Mouse (Mus musculus) kidney, postnatal 25 days (tissue): Measurements from ENCODE around the gene Paxbp1.

Source experiments
- DNase-seq, 2 experiments: peaks; one replicate each; pipeline ENCODE4 v3.0.0; 2021; ENCODE audit warnings: mixed read lengths in 2 of 2

The Paxbp1 gene

GRCm38 (mm10) chr16:90996327-90997243, 47.8 kb downstream of the Paxbp1 start:
- no peak for DNase-seq

- DNase-seq = no peak
Measured at GRCm38 (mm10) chr16:90995498-90995897, 48.8 kb downstream of the Paxbp1 start.

GRCm38 (mm10) chr16:90995023-90995422, 49.3 kb downstream of the Paxbp1 start:
- DNase-seq = peak; percentile 23 to 50

DNA sequence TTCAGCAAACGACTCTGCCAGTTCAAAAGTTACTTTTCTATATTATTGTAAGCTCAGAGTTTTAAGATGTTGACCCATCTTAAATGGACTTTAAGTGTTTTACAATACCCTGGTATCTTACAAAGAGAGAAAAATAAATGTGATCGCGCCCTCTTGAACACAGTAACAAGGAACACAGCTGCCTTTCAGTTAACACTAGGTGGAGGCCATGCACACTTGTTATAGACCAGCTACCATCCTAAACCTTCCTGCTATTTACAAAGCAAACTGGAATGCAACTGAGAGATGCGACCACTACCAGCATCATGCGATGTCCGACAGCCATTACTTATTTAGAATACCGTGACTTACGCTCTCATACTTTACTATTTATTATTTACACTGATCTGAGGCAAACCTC, 55.2 kb downstream of the Paxbp1 start:
- no peak for DNase-seq

DNA sequence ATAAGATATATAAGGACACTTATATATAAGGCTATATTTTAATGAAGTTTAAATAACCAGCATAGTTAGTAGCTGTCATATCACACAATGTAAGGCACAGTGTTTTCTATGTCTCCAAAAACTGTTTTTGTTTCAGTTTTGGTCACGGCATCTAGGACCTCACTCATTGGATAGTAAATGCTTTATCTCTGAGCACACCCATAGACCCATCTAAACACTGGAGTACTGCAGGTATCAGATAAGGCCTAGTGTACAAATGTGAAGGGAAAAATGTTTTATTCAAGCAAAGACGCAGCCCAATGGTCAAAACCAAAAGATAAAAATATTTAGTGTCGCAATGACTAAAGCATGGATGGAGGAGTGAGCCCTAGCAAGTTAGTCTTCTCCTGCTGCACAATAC, 55.7 kb downstream of the Paxbp1 start:
- DNase-seq = no peak

- peak in 1 of 2 experiments; percentile 47 for DNase-seq
Measured at GRCm38 (mm10) chr16:90988039-90988438, 56.3 kb downstream of the Paxbp1 start.

DNA sequence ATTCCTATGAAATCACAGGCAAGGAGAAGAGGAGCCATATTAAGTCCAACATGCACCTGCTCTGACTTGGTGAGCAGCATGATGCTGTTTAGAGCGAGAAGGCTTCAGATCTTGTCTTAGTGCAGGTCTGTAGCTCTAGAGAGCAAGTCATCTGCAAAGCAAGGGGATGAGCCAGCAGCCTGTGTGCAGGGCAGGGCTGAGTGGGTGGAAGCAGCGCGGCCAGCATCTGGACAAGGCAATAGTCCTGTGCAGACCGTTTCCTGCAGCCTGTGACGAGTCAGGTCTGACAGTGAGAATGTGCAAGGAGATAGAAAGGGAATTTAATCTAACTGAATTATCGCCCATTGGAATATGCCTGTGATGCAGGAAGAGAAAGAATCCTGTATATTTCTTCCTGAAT, 73.3 kb downstream of the Paxbp1 start:
- no peak for DNase-seq

- no peak for DNase-seq
Measured at GRCm38 (mm10) chr16:90966241-90966640, 78.1 kb downstream of the Paxbp1 start.

- no peak for DNase-seq
Measured at GRCm38 (mm10) chr16:90964302-90964701, 80.0 kb downstream of the Paxbp1 start.
